Mouse (Mus musculus) monocyte, adult 59 days (primary cell): ENCODE data around the gene D17Wsu92e. TPM values are rescaled to one million over a fixed set of nuclear protein-coding genes. Genes with fewer than 3 reads are reported as not detected.

Experiments
- total RNA-seq, 2 experiments: library from RNA; stranded (reverse); gene quantifications; one replicate each; pipeline ENCODE4 v1.2.4; 2023

Gene D17Wsu92e
- 100 to 1,000 TPM; 100 to 106 TPM for total RNA-seq

GRCm38 (mm10) chr17:27820568-27821406 lies at the start of gene D17Wsu92e:
TSS of gene D17Wsu92e (minus strand) at chr17:27820648.

GRCm38 (mm10) chr17:27856265-27856797 lies 35.9 kb upstream of the D17Wsu92e start, which contains the start of gene Uhrf1bp1:
TSS of gene Uhrf1bp1 (plus strand) at chr17:27856441.

GRCm38 (mm10) chr17:27837850-27838249 lies 17.4 kb upstream of the D17Wsu92e start, which contains the start of gene Snrpc:
TSS of gene Snrpc (plus strand) at chr17:27838150.

GRCm38 (mm10) chr17:27728770-27729169 lies 91.7 kb downstream of the D17Wsu92e start, which contains the start of gene Spdef:
TSS of gene Spdef (minus strand) at chr17:27728955.

Other genes starting within 250 kb of the D17Wsu92e start
- 10 to 100 TPM; 67.3 to 69.3 TPM for gene Nudt3, start 197.2 kb downstream of the D17Wsu92e start, total RNA-seq
- gene RPS10-NUDT3, start 185.4 kb downstream of the D17Wsu92e start, total RNA-seq = not detected
- 1,000 to 10,000 TPM; 1,302 to 1,408 TPM for gene Rps10, start 184.0 kb downstream of the D17Wsu92e start, total RNA-seq
- gene Pacsin1, start 165.1 kb downstream of the D17Wsu92e start, total RNA-seq = under 1 TPM; 0.34 to 0.55 TPM
- gene Spdef, start 91.7 kb downstream of the D17Wsu92e start, total RNA-seq = not detected
- 10 to 100 TPM; 59.7 to 61.3 TPM for gene Snrpc, start 17.5 kb upstream of the D17Wsu92e start, total RNA-seq
- 10 to 100 TPM; 11.2 to 12.4 TPM for gene Uhrf1bp1, start 35.8 kb upstream of the D17Wsu92e start, total RNA-seq
- gene Anks1, start 88.7 kb upstream of the D17Wsu92e start, total RNA-seq = 100 to 1,000 TPM; 111 to 113 TPM
- 10 to 100 TPM; 28.2 to 33.4 TPM for gene Taf11, start 89.2 kb upstream of the D17Wsu92e start, total RNA-seq